ENCODE assay signal across 7 mouse cellular contexts in genomic region chr6:125271455-125272227, GRCm38 (mm10). TPM values are rescaled to one million over a fixed set of nuclear protein-coding genes. Genes with fewer than 3 reads are reported as not detected.
DNase-seq lines count a peak whose midpoint lies in the region; ATAC-seq lines count a peak whose summit lies in the region.

No protein-coding gene starts in this region.

- peak; percentile 96 for DNase-seq in adrenal gland, postnatal 14 days
- peak; percentile 91 for DNase-seq in embryonic facial prominence, embryonic 11.5 days (ENCODE audit: low spot score)
- DNase-seq in heart, adult 11 months: peak; percentile 100
- DNase-seq in kidney, adult 18-20 months: peak; percentile 93
- DNase-seq in limb, embryonic 11.5 days (ENCODE audit: low spot score): peak; percentile 92
- peak; percentile 94 for DNase-seq in midbrain, embryonic 14.5 days
- DNase-seq in spleen, adult 18-20 months: peak; percentile 69 to 85

- no peaks in the 10 kb centered on the region for H3K36me3 ChIP-seq in embryonic facial prominence, embryonic 11.5 days (replicated peaks; ENCODE audit: control insufficient read depth, insufficient read depth, low read depth, low read length)
- no peaks in the 10 kb centered on the region for H3K36me3 ChIP-seq in limb, embryonic 11.5 days (ENCODE audit: control insufficient read depth, insufficient read depth, low read length)
- no peaks in the 10 kb centered on the region for H3K36me3 ChIP-seq in midbrain, embryonic 14.5 days (ENCODE audit: control insufficient read depth, insufficient read depth, low read length)

- H3K9ac ChIP-seq in embryonic facial prominence, embryonic 11.5 days (replicated peaks; ENCODE audit: low read length): peak overlapping the region; percentile 28
- H3K9ac ChIP-seq in limb, embryonic 11.5 days (ENCODE audit: low read length): peak overlapping the region; percentile 43; the same call in 1 of the 2 replicates
- H3K9ac ChIP-seq in midbrain, embryonic 14.5 days (replicated peaks; ENCODE audit: low read length): 0 out of 2 replicates have a peak overlapping the region, but pooled peaks have one; percentile 26

- no peak overlapping the region for H3K4me3 ChIP-seq in embryonic facial prominence, embryonic 11.5 days (ENCODE audit: low read depth, low read length)
- no peak overlapping the region for H3K4me3 ChIP-seq in limb, embryonic 11.5 days (ENCODE audit: low read depth, low read length)
- no peak overlapping the region for H3K4me3 ChIP-seq in midbrain, embryonic 14.5 days (replicated peaks; ENCODE audit: low read depth, low read length)

- 12% methylated on average over 17 of the region's 17 CpGs for WGBS in embryonic facial prominence, embryonic 11.5 days
- 22% methylated on average over 17 of the region's 17 CpGs for WGBS in limb, embryonic 11.5 days
- 18% methylated on average over 17 of the region's 17 CpGs for WGBS in midbrain, embryonic 14.5 days

- H3K9me3 ChIP-seq in embryonic facial prominence, embryonic 11.5 days (replicated peaks; ENCODE audit: control insufficient read depth, low read length): no peaks in the 10 kb centered on the region
- H3K9me3 ChIP-seq in limb, embryonic 11.5 days (ENCODE audit: control insufficient read depth, low read length): no peaks in the 10 kb centered on the region
- no peaks in the 10 kb centered on the region for H3K9me3 ChIP-seq in midbrain, embryonic 14.5 days (ENCODE audit: control insufficient read depth, low read length)

- H3K4me1 ChIP-seq in embryonic facial prominence, embryonic 11.5 days (ENCODE audit: control insufficient read depth, insufficient read depth, low read length): no peaks in the 10 kb centered on the region; the same call in 1 of the 2 replicates
- 0 out of 2 replicates have a peak, but pooled peaks cover 2% of the 10 kb centered on the region for H3K4me1 ChIP-seq in limb, embryonic 11.5 days (ENCODE audit: control insufficient read depth, insufficient read depth, low read length)
- no peaks in the 10 kb centered on the region for H3K4me1 ChIP-seq in midbrain, embryonic 14.5 days (ENCODE audit: control insufficient read depth, insufficient read depth, low read length)

- peak; percentile 79 for ATAC-seq in embryonic facial prominence, embryonic 11.5 days (replicated peaks; ENCODE audit: insufficient number of reproducible peaks, low FRiP score, low TSS enrichment, low read depth)
- ATAC-seq in limb, embryonic 11.5 days (ENCODE audit: insufficient number of reproducible peaks, low FRiP score, low TSS enrichment, low read depth): peak; percentile 80; the same call in 1 of the 2 replicates
- ATAC-seq in midbrain, embryonic 14.5 days (ENCODE audit: low FRiP score, low TSS enrichment): peak; percentile 74

- no peaks in the 10 kb centered on the region for H3K27me3 ChIP-seq in embryonic facial prominence, embryonic 11.5 days (ENCODE audit: control insufficient read depth, insufficient read depth, low read length)
- no peaks in the 10 kb centered on the region for H3K27me3 ChIP-seq in limb, embryonic 11.5 days (ENCODE audit: control insufficient read depth, insufficient read depth, low read length)
- no peaks in the 10 kb centered on the region for H3K27me3 ChIP-seq in midbrain, embryonic 14.5 days (ENCODE audit: control insufficient read depth, insufficient read depth, low read length)

- peak overlapping the region; percentile 25; the same call in 1 of the 2 replicates for H3K4me2 ChIP-seq in embryonic facial prominence, embryonic 11.5 days (ENCODE audit: low read depth, low read length)
- 0 out of 2 replicates have a peak overlapping the region, but pooled peaks have one; percentile 15 for H3K4me2 ChIP-seq in limb, embryonic 11.5 days (ENCODE audit: low read depth, severe bottlenecking)
- H3K4me2 ChIP-seq in midbrain, embryonic 14.5 days (ENCODE audit: low read length): peak overlapping the region; percentile 43

- no peak overlapping the region for H3K27ac ChIP-seq in embryonic facial prominence, embryonic 11.5 days (replicated peaks; ENCODE audit: low read depth, low read length)
- H3K27ac ChIP-seq in limb, embryonic 11.5 days (replicated peaks; ENCODE audit: low read depth, low read length): no peak overlapping the region
- H3K27ac ChIP-seq in midbrain, embryonic 14.5 days (replicated peaks; ENCODE audit: low read depth, low read length): no peak overlapping the region

RNA-seq across cellular contexts. Expression of gene Tuba3a, which starts 14.2 kb away (rescaled TPM):
- not detected in 2 replicates for total RNA-seq in adrenal gland, postnatal 14 days (2021)
- 0.22 TPM in 1 of 2 replicates, not detected in the other for polyA plus RNA-seq in embryonic facial prominence, embryonic 11.5 days (2014; fragmentation: Nextera tagmentation; extraction: Ambion mirVana)
- polyA plus RNA-seq in limb, embryonic 11.5 days (2014; fragmentation: Nextera tagmentation; extraction: Ambion mirVana): 0.35 TPM in 1 of 2 replicates, not detected in the other
- polyA plus RNA-seq in midbrain, embryonic 14.5 days (2014; fragmentation: Nextera tagmentation; extraction: Ambion mirVana): not detected in 2 replicates

RNA-seq across cellular contexts. Expression of gene Cd27, which starts 34.8 kb away (rescaled TPM):
- 0.93 and 6.9 TPM in 2 replicates for total RNA-seq in adrenal gland, postnatal 14 days (2021)
- polyA plus RNA-seq in embryonic facial prominence, embryonic 11.5 days (2014; fragmentation: Nextera tagmentation; extraction: Ambion mirVana): 0.22 TPM in 1 of 2 replicates, not detected in the other
- 0.89 and 1.4 TPM in 2 replicates for polyA plus RNA-seq in limb, embryonic 11.5 days (2014; fragmentation: Nextera tagmentation; extraction: Ambion mirVana)
- polyA plus RNA-seq in midbrain, embryonic 14.5 days (2014; fragmentation: Nextera tagmentation; extraction: Ambion mirVana): 1.1 and 1.9 TPM in 2 replicates

RNA-seq across cellular contexts. Expression of gene Tapbpl, which starts 40.0 kb away (rescaled TPM):
- total RNA-seq in adrenal gland, postnatal 14 days (2021): 12.6 and 14.0 TPM in 2 replicates
- polyA plus RNA-seq in embryonic facial prominence, embryonic 11.5 days (2014; fragmentation: Nextera tagmentation; extraction: Ambion mirVana): 1.0 and 1.1 TPM in 2 replicates
- 0.82 and 0.87 TPM in 2 replicates for polyA plus RNA-seq in limb, embryonic 11.5 days (2014; fragmentation: Nextera tagmentation; extraction: Ambion mirVana)
- polyA plus RNA-seq in midbrain, embryonic 14.5 days (2014; fragmentation: Nextera tagmentation; extraction: Ambion mirVana): 3.0 and 3.3 TPM in 2 replicates

RNA-seq across cellular contexts. Expression of gene Ltbr, which starts 42.0 kb away (rescaled TPM):
- total RNA-seq in adrenal gland, postnatal 14 days (2021): 68.7 and 70.0 TPM in 2 replicates
- polyA plus RNA-seq in embryonic facial prominence, embryonic 11.5 days (2014; fragmentation: Nextera tagmentation; extraction: Ambion mirVana): 22.8 and 24.3 TPM in 2 replicates
- polyA plus RNA-seq in limb, embryonic 11.5 days (2014; fragmentation: Nextera tagmentation; extraction: Ambion mirVana): 34.5 and 36.6 TPM in 2 replicates
- 10.2 and 13.9 TPM in 2 replicates for polyA plus RNA-seq in midbrain, embryonic 14.5 days (2014; fragmentation: Nextera tagmentation; extraction: Ambion mirVana)

RNA-seq across cellular contexts. Expression of gene Scnn1a, which starts 48.8 kb away (rescaled TPM):
- total RNA-seq in adrenal gland, postnatal 14 days (2021): 1.0 and 1.9 TPM in 2 replicates
- polyA plus RNA-seq in embryonic facial prominence, embryonic 11.5 days (2014; fragmentation: Nextera tagmentation; extraction: Ambion mirVana): 0.88 and 1.1 TPM in 2 replicates
- polyA plus RNA-seq in limb, embryonic 11.5 days (2014; fragmentation: Nextera tagmentation; extraction: Ambion mirVana): 1.2 and 1.3 TPM in 2 replicates
- polyA plus RNA-seq in midbrain, embryonic 14.5 days (2014; fragmentation: Nextera tagmentation; extraction: Ambion mirVana): 0.51 and 0.76 TPM in 2 replicates
